Mouse (Mus musculus): ENCODE results near the gene Plppr2. TPM values are rescaled to one million over a fixed set of nuclear protein-coding genes. Genes with fewer than 3 reads are reported as not detected.

The Plppr2 gene
- total RNA-seq, 2 experiments from 2014 or later, result 350 to 352 TPM

Other genes starting within 250 kb of the Plppr2 start
- 10 to 100 TPM; 20.2 to 21.0 TPM for gene Ldlr, start 213.6 kb upstream of the Plppr2 start, total RNA-seq (2021)
- 1 to 10 TPM; 2.1 to 4.0 TPM for gene Spc24, start 176.7 kb upstream of the Plppr2 start, total RNA-seq (2021)
- 1 to 10 TPM; 7.1 to 7.8 TPM for gene Kank2, start 138.3 kb upstream of the Plppr2 start, total RNA-seq (2021)
- gene Angptl8, start 101.5 kb upstream of the Plppr2 start, total RNA-seq (2021), result not detected
- 10 to 100 TPM; 24.5 to 24.7 TPM for gene Dock6, start 84.4 kb upstream of the Plppr2 start, total RNA-seq (2021)
- 10 to 100 TPM; 22.6 to 24.2 TPM for gene Rab3d, start 18.8 kb upstream of the Plppr2 start, total RNA-seq (2021)
- gene Ccdc159, start 9.6 kb upstream of the Plppr2 start, total RNA-seq (2021), result 10 to 100 TPM; 13.8 to 14.2 TPM
- gene Tmem205, start 9.5 kb upstream of the Plppr2 start, total RNA-seq (2021), result 10 to 100 TPM; 35.7 to 37.0 TPM
- gene Swsap1, start 18.7 kb downstream of the Plppr2 start, total RNA-seq (2021), result 10 to 100 TPM; 14.4 to 15.2 TPM
- gene Epor, start 26.5 kb downstream of the Plppr2 start, total RNA-seq (2021), result 1 to 10 TPM; 2.6 to 3.3 TPM
- 1 to 10 TPM; 1.2 to 1.3 TPM for gene Rgl3, start 52.4 kb downstream of the Plppr2 start, total RNA-seq (2021)
- 1 to 10 TPM; 6.1 to 6.8 TPM for gene Ccdc151, start 65.6 kb downstream of the Plppr2 start, total RNA-seq (2021)
- 100 to 1,000 TPM; 105 to 110 TPM for gene Prkcsh, start 65.8 kb downstream of the Plppr2 start, total RNA-seq (2021)
- gene Elavl3, start 115.0 kb downstream of the Plppr2 start, total RNA-seq (2021), result 100 to 1,000 TPM; 176 to 178 TPM
- gene Gm49318, start 134.2 kb downstream of the Plppr2 start, total RNA-seq (2021), result 1 to 10 TPM; 1.5 to 2.8 TPM
- gene Zfp653, start 134.3 kb downstream of the Plppr2 start, total RNA-seq (2021), result 10 to 100 TPM; 19.4 to 22.7 TPM
- 10 to 100 TPM; 42.4 to 45.7 TPM for gene Ecsit, start 148.4 kb downstream of the Plppr2 start, total RNA-seq (2021)
- gene Cnn1, start 162.2 kb downstream of the Plppr2 start, total RNA-seq (2021), result 1 to 10 TPM in 1 of 2 experiments, under 1 TPM in 1; 0.45 to 1.4 TPM
- 10 to 100 TPM; 57.0 to 58.0 TPM for gene Elof1, start 180.1 kb downstream of the Plppr2 start, total RNA-seq (2021)
- under 1 TPM; 0.44 to 0.86 TPM for gene Acp5, start 198.7 kb downstream of the Plppr2 start, total RNA-seq (2021)
- gene Pigyl, start 219.8 kb downstream of the Plppr2 start, total RNA-seq (2021), result 10 to 100 TPM; 49.1 to 51.0 TPM

Measured in layer of hippocampus, postnatal 14 days (tissue).